Mouse (Mus musculus): ENCODE measurements around the gene Kcnd3.
"Not testable (repeated sequence)": the region's sequence is repeated elsewhere in the genome, so short reads cannot be mapped to it uniquely, and the experiment has no call there.

Gene Kcnd3

GRCm38 (mm10) chr3:105699241-105699933 lies 247.3 kb downstream of the Kcnd3 start:
- DNase-seq (ENCODE audit: low read depth, low spot score), result no peak

DNA sequence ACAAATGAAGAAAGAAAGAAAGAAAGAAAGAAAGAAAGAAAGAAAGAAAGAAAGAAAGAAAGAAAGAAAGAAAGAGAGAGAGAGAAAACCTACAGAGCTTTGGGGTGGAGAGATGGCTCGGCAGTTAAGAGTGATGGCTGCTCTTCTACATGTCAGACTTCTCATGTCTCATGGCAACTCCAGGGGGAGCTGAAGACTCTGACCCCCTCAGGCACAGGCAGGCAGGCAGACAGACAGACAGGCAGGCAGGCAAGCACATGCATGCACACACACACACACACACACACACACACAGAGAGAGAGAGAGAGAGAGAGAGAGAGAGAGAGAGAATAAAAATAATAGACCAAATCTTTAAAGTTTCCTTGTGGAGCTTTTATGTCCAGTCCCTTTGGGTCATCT lies 248.7 kb downstream of the Kcnd3 start:
- DNase-seq (ENCODE audit: low read depth, low spot score), result not testable (repeated sequence)

- no peak for DNase-seq (ENCODE audit: low read depth, low spot score)
These were observed 249.3 kb downstream of the Kcnd3 start for GRCm38 (mm10) chr3:105701399-105701798.

GRCm38 (mm10) chr3:105703571-105703970 lies 251.4 kb downstream of the Kcnd3 start:
- DNase-seq (ENCODE audit: low read depth, low spot score), result no peak

GRCm38 (mm10) chr3:105704031-105705008 lies 252.2 kb downstream of the Kcnd3 start, which contains the start of gene Inka2:
Gene Inka2 (plus strand): TSS chr3:105704599.
- DNase-seq (ENCODE audit: low read depth, low spot score), result peak; percentile 62

DNA sequence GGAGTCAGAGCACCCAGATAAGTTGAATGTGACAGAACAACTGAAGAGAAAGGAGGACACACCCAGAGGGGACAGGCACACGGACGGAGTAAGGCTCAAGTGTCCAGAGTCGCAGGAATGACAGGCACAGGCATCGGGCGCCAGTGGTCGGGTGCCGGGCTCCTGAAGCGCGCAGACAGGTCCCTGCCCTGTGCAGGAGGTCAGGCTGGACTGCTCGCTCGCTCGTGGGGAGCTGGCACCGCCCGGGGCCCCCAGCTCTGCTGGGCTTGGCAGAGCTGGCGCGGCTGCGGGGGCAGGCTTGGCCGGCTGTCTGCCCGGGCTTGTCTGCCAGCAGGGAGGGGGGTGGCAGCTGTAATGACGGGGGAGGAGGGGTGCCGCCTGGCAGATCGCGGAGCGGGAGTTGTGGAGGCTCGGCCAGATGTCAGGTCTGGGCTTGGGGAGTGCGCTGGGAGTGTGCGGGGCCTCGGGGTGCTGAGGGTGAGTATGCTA lies 253.0 kb downstream of the Kcnd3 start:
- no peak for DNase-seq (ENCODE audit: low read depth, low spot score)

- no peak for DNase-seq (ENCODE audit: low read depth, low spot score)
These were observed 253.4 kb downstream of the Kcnd3 start for GRCm38 (mm10) chr3:105705561-105705960.

DNA sequence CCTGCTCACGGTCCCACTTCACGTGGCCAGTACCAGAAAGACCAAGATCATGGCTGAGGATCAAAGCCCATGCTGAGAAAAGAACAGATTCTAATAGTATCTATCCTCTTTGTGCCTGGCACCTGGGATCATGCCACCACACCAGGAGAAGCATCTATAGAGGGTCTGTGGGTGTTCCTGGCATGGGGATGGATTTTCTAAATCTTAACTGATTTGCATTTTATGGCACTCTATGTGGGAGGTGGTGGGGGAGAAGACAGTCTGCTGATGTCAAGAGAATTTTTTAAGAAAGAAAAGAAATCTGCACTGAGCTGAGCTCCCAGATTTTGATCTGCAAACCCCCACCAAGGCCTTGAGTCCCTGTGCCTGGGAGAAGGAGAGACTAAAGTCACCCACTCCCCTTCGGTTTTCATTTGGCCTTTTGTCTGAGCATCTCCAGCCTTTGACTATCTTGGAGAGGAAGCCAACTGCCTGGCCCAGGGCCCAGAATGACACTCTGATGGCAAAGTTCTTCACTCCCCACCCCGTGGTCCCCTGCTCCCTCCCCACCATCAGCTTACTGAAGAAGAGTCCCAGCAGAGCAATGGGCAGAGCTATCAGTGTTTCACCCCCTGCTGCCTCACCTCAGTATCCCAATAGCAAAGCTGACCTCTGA lies 254.4 kb downstream of the Kcnd3 start:
- DNase-seq (ENCODE audit: low read depth, low spot score), result no peak

DNA sequence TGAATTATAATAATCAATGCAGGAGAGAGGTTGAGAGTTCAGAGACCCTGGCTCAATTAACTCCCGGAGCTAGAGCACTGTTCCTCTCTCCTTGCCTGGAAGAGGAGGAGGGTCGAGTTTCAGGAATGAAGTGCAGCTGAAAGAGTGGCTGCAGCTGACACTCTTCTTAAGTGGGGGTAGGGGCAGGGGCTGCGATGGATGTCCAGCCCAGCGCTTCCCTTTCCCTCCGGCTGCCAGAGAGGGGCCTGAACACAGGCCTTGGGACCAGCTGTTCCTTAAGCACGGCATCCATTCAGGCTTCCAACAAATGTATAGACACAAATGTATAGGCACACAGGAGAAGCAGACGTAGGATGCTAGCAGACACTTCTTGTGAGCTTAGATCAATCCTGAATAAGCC lies 255.5 kb downstream of the Kcnd3 start:
- DNase-seq (ENCODE audit: low read depth, low spot score), result no peak

DNA sequence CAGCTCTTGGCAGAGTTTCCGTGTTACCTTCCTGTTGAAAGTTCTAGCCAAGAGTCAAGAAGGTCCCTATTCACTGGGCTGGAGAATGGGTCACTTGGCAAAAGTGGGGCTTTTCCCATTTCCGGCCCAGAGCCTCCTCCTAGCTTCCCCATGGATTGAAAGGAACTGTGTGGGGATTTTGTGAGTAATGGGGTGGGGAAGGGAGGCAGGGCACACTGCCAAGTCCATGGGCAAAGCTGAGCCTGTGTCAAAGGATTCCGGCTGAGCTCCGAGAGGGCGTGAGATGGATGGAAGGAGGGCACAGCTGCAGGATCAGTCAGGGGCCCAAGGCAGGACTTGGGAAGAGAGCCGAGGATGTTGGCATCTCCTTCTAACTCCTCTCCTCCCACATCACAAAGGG lies 258.1 kb downstream of the Kcnd3 start:
- no peak for DNase-seq (ENCODE audit: low read depth, low spot score)

GRCm38 (mm10) chr3:105711741-105712140 lies 259.6 kb downstream of the Kcnd3 start:
- DNase-seq (ENCODE audit: low read depth, low spot score), result no peak

- DNase-seq (ENCODE audit: low read depth, low spot score), result no peak
These were observed 260.7 kb downstream of the Kcnd3 start for GRCm38 (mm10) chr3:105712827-105713226.

- DNase-seq (ENCODE audit: low read depth, low spot score), result no peak
These were observed 262.1 kb downstream of the Kcnd3 start for GRCm38 (mm10) chr3:105714091-105714819.

DNA sequence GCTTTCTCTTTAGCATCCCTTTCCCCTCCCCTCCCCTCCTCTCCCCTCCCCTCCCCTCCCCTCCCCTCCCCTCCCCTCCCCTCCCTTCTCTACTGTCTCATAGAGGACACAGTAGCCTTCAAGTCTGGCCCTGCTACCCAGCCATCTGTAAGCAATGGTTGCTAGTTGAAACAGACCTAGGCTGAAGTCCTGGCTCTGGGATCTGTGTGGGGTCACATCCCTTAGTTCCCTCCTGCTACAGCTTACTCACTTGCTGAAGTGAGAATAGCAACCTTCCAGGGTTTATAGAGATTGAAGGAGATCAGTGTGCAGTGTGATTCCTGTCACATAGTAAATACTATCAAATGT lies 262.7 kb downstream of the Kcnd3 start:
- no peak for DNase-seq (ENCODE audit: low read depth, low spot score)

DNA sequence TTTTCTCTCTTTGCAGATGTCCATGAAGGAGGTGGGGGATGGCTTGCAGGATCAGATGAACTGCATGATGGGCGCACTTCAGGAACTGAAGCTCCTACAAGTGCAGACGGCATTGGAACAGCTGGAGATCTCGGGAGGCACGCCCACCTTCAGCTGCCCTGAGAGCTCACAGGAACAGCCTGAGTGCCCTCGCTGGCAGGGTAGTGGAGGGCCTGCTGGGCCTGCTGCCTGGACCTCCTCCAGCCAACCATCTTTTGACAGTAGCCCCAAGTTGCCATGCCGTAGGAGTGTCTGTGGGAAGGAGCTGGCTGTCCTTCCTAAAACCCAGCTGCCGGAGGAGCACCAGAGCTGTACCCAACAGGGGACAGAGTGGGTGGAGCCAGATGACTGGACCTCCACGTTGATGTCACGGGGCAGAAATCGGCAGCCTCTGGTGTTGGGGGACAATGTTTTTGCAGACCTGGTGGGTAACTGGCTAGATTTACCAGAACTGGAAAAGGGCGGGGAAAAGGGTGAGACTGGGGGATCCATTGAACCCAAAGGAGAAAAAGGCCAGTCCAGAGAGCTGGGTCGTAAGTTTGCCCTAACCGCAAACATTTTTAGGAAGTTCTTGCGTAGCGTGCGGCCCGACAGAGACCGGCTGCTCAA lies 264.3 kb downstream of the Kcnd3 start:
- DNase-seq (ENCODE audit: low read depth, low spot score), result no peak

GRCm38 (mm10) chr3:105717856-105718555 lies 265.9 kb downstream of the Kcnd3 start:
- no peak for DNase-seq (ENCODE audit: low read depth, low spot score)

GRCm38 (mm10) chr3:105718746-105719145 lies 266.6 kb downstream of the Kcnd3 start:
- DNase-seq (ENCODE audit: low read depth, low spot score), result no peak

- DNase-seq (ENCODE audit: low read depth, low spot score), result no peak
These were observed 267.8 kb downstream of the Kcnd3 start for GRCm38 (mm10) chr3:105719979-105720378.

GRCm38 (mm10) chr3:105720514-105720913 lies 268.4 kb downstream of the Kcnd3 start:
- DNase-seq (ENCODE audit: low read depth, low spot score), result no peak

- no peak for DNase-seq (ENCODE audit: low read depth, low spot score)
These were observed 269.6 kb downstream of the Kcnd3 start for GRCm38 (mm10) chr3:105721681-105722201.

Data from brain, embryonic 18.5 days (tissue).